Mouse (Mus musculus): ENCODE measurements around the gene P4hb.
A peak's percentile ranks its signal among the peaks of the same experiment; 100 is the strongest.
"Not testable (repeated sequence)": the region's sequence is repeated elsewhere in the genome, so short reads cannot be mapped to it uniquely, and the experiment has no call there.

Gene P4hb

DNA sequence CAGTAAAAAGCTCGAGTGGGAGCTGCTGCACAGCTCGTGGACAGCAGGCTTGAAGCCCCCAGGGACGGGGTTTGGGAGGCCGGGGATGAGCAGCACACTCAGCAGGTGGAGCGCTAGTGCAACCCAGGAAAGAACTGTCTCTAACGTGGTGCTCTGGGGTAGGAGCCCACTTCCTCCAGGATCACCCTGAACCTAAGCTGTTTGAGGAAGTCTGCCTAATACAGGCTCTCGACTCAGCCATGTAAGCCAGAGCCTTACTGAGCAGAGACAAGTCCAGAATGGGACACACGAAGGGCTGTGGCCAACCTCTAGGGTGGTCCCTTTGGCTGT is 34.1 kb downstream of the P4hb start:
- no peak for DNase-seq (ENCODE audit: low spot score)

DNA sequence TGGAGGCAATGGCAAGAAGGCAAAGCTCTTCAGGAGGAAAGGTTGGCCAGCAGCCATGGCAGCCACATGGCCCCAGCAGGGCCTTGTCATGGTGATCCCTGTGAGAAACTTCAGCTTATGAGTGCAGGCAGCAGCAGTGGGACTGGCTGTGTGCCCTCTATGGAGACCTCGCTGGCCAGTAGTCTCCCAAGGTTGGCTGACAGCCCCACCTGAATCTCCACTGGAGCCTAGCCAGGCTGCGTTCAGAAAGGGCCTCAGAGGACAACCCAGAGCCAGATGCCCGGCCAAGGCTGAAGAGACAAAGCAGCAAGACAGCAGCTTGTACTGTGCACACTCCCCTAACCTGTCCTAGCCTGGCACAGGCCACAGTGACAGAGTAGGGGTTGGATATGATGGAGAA is 34.6 kb downstream of the P4hb start:
- no peak for DNase-seq (ENCODE audit: low spot score)

DNA sequence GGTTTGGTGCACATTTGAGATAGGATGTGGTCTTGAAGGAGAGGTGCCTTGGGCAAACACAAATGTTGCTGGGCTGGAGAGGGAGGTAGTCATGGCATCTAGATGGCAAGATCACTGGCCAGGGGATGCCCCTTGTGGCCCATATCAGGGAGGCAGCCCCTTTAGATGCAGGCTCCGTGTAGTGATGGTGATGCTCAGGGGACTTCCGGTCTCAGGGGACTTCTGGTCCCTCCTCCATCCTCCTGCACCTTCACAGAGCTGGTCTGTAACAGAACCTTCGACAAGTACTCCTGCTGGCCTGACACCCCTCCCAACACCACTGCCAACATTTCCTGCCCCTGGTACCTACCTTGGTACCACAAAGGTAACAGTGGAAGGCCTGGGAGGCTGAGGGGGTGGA is 37.2 kb downstream of the P4hb start:
- no peak for DNase-seq (ENCODE audit: low spot score)

DNA sequence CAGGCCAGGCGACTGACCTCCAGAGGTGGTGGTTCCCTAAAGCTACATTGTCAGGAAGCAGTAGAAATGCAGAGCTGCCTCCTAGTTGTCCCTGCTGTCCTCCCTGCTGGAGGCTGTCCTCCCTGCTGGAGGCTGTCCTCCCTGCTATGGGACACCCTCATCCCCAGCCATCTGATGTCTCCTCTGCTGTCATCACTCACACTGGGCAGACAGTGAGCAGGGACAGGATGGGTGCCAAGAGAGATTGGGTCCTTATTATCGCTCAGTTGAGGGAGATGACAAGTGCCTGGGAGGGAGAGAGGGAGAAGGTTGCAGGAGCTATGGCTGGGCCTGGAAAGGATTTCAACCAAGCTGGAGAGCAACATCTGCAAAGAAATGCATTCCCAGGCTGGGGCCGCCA is 37.9 kb downstream of the P4hb start:
- DNase-seq (ENCODE audit: low spot score): no peak

DNA sequence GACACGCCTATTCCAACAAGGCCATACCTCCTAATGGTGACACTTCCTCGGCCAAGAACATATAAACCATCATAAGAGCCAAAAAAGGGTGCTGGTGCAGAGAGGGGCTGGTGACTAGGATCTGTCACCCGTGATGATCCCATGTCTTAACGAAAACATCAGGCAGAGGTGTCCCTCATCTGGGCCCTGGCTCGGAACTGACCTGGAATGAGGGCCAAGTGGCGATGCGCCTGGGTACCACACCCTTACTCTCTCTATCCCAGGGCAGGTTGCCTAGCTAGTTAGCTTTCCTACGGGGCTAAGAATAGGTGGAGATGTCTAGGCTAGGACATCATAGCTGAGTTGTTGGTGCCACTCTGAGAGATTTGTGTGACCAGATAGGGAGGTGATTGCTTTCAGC is 39.0 kb downstream of the P4hb start:
- no peak for DNase-seq (ENCODE audit: low spot score)

DNA sequence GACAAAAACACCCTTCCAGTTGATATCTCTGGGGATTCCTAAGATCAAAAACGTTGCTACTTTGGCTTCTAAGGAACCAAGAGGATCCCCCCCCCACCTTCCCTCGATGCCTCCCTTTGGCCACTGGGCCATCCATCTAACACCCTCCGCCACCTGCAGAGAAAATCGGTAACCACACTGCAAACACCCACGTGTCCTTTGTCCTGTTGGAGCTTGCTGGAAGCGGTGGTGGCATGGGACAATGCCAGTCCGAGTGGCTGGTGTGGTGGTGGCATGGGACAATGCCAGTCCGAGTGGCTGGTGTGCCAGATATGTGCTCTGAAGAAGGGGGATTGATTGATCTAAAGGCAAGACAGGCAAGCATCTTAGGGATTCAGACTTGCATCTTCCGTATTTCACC is 41.4 kb downstream of the P4hb start:
- no peak for DNase-seq (ENCODE audit: low spot score)

DNA sequence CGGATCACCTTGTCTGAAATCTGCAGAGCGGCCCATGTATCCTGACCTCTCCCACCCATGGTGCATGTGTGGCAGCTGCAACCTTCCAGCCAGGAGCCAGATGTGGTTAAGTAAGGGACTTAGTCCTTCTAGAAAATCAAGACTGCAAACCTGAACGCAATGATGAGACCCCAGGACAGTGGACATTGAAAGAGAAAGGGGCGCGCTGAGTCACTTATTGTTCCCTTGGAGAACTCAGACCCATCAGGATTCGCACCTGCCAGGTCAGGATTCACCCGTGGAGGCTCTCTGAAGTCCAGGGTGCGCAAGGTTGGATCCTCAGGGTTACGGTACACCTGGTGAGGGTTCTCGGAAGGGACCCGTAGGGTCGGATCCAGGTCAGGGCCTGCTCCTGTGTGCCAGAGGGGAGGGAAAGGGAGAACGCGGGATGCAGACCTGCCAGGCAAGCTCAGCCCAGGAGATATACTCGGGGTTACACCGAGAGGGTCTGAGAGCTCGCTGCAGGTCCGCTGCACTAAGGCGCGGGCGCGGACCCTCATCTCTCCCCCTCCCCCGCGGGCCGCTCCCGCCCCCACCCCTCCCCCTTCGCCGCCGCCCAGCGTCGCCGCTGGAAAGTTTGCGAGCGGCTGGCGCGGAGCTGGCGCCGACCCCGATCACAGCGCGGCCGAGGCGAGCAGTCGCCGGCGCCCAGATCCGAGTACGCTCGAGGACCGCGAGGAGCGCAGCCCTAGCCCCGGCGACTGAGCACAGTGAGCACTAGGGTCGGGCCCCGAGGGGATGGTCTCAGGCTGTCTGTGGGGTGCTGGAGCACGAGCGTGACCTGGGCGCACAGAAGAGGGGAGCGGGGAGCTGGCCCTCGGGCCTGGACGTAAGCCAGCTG is 42.7 kb downstream of the P4hb start, which contains the start of gene Gcgr:
TSS of gene Gcgr (plus strand) at position 615 of the 880 bp plus-strand sequence.
- no peak for DNase-seq (ENCODE audit: low spot score)

DNA sequence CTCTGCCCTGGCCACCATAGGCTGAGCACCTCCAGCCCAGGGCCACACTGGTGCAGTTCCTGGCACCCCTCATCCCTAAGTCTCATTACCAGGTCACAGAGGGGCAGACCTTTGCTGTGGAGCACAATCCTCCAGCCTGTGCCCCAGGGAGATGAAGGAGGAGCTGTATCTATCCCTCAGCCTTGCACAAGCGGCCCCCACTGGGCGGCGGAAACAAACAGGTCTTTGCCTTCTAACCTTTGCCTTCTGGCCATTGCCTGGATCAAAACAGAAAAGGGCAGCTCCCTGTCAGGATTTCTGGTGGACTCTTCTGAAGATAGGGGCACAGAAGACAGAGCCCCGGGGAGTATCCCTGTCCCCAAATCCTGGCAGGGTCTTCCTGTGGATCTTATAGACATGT is 44.1 kb downstream of the P4hb start:
- no peak for DNase-seq (ENCODE audit: low spot score)

DNA sequence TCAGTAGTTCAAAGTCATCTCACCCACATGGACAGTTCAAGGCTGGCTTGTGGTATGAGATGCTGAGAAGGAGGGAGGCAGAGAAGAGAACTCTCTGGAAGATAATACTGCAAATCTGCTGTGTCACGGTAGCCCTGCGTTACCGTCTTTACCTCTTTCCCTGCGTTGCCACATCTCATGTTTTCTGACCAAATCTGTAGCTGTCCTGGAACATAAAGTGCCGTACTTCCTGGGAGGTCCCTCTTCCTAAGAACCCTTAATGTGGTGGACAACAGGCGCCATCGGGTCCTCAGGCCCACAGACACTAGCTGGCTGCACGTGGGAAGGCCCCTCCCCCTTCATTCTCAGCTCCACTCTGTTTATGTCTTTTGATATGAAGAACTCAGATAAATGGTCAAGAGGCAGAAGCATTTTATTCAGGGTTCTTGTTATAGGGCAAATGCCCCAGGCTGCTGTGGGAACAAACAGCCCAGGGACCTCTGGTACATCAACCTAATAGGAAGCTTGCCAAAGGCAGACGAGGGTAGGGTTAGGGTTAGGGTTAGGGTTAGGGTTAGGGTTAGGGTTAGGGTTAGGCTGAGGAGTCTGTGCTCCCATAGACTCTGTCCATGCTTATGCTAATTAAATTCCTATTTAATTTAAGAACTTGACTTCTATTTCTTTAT is 45.2 kb downstream of the P4hb start:
- no peak for DNase-seq (ENCODE audit: low spot score)

DNA sequence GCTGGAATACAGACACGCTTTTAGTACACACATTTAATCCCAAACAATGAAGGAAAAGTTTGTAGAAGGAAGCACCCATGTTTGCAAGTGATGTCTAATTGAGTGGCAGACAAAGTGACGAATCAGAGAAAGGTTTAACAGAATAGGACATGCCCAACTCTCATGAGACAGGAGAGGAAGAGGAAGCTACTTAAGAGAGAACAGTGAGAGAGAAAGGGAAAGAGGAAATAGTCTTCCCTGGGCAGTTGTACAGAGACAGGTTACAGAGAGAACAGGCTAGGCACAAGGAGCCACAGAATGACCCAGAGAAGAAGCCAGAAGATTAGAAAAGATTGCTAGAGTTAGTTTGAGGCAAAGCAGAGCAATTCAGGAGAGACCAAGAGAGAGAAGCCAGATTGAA is 47.1 kb downstream of the P4hb start:
- DNase-seq (ENCODE audit: low spot score): no peak

DNA sequence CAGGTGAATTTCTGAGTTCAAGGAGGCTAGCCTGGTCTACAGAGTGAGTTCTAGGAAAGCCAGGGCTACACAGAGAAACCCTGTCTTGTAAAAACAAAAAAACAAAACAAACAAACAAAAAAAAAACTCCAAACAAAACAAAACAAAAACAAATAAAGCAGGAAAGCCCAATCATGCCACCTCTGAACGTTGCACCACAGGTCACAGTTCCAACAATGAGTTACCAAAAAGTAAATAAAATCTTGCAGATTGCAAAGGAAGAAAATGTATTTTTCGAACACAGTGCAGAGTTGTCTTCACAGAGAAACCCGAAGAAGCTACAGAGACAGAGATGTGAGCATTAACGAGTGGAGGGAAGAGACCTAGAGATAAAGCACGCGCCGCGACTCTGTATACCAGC is 50.5 kb downstream of the P4hb start:
- no peak for DNase-seq (ENCODE audit: low spot score)

DNA sequence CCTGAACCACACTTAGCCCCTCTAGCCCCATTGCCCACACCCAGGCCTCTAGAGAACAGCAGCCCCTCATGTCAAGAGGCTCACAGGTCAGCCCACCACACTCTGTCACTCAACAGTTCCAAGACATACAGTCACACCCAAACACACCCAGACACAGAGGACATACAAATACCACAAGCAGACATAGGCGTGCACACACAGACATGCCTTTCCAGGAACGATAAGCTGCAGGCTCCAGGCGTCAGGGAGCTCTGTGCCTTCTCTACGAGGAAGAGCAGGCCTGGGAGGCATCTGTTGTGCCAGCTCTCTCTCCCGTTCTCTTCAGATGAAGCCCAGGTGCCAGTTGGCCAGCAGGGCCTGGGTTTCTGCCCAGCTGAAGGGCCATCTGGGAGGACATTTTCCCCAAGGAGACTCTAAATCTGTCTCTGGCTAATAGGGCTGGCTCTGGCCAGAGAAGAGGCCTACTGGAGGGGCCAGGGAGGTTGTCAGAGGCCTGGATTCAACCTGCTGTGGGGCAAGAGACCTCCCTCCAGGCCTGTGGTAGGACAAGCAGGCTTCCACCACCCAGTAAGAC is 52.0 kb downstream of the P4hb start:
- no peak for DNase-seq (ENCODE audit: low spot score)

DNA sequence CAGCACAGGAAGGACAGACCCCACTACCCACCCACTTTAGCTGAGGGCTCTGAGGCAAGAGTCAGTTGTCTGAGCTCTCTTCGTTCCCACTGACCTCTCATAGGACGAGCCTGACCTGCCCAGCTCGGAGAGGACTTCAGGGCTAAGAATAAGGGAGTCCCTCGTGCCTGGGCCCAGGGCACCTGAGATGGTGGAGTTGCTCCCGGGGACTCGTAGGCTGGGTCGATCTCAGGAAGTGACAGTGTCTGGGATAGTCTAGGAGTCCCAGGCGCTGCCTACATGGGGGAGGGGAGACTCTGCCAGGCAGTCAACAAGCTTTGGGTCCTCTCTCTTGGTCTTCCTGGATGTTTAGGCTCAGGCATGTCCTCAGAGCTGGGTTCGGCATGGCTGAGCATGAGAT is 52.6 kb downstream of the P4hb start:
- no peak for DNase-seq (ENCODE audit: low spot score)

DNA sequence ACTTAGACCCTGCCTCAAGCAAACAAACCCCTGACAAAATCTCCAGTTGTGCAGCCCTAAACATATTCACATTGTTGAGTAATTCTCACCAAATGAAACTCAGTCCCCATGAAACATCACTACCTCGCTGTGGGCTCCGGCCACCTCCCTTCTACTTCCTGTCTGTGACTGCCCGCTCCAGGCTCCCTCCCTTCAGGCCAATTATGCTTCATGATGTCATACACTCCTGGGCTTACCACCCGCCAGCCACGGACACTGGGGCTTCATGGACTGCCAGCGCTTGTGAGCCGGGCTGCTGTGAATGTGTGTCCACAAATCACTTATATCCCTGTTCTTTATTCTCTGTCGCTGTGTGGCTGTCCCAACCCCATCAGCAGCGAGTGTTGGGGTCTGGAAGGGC is 53.3 kb downstream of the P4hb start:
- DNase-seq (ENCODE audit: low spot score): no peak

DNA sequence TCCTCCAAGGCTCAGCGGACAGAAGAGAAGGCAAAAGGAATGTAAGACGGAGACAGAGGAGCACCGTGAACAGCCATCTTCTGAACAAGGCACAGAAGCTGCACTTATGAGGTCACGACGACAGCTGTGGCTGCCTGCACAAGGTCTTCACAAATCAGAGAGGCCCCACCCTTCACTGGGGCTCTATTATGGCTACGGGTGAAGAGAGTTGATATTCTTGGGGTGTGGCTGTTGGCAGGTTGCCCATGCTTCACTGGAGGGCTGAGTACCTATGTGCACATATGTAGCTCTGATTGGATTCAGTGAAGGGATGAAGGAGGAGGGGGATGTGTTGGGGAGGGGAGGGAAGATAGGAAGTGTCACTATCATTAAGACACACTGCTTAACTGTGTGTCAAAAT is 54.5 kb downstream of the P4hb start:
- DNase-seq (ENCODE audit: low spot score): no peak

DNA sequence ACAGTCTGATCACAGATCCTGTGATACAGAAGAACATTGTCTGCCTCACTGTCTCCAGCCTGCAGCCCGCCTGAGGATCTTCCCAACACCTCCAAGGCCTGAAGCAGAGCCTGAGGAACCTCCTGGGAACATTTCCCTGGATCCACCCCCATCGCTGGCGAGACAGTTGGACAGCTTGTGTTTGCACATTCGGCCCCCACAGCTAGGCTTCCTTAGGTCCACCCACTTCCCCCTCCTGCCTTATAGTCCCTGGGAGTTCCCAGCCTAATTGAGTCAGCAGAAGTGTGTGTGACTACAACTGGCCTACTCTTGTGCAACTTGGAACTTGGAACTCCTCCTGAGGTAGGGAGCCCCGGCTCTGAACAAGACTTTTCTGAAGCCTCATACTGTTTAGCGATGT is 55.0 kb downstream of the P4hb start:
- peak; percentile 63 for DNase-seq (ENCODE audit: low spot score)

DNA sequence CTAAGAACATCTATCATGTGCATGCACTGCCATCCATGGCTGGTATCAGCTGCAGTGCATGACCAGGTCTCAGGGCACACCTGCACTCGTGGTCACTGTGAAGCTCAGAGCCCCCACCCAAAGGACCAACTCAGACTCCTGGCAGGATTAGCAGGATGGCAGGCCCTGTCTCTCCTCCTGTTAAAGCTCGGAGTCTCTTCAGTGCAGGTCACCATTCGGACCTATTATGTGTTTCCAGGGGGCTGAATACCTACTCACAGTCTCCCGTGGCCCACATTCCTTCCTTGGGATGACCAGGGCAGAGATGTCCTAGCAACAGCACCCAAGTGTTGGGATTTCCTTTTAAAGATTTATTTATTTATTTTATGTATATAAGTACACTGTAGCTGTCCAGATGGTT is 55.9 kb downstream of the P4hb start:
- DNase-seq (ENCODE audit: low spot score): no peak

DNA sequence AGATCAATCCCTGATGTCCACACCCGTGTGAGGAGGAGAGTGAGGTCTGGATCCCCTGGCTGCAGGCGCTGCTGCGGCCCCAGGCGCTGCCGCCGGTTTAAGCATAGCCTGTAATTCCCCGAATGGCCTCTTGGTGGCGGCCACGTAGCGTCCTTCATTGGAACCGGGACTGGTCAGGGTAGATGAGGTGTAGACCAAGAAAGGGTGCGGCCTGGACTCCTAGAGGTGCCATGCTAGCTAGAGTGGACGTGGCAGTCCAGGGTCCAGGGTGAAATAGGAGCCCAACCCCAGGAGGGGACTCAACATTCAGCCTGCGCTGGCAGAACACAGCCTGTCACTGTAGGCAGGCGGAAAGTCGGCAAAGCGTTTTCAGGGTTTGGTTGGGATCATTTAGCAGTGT is 57.4 kb downstream of the P4hb start:
- peak; percentile 42 for DNase-seq (ENCODE audit: low spot score)

DNA sequence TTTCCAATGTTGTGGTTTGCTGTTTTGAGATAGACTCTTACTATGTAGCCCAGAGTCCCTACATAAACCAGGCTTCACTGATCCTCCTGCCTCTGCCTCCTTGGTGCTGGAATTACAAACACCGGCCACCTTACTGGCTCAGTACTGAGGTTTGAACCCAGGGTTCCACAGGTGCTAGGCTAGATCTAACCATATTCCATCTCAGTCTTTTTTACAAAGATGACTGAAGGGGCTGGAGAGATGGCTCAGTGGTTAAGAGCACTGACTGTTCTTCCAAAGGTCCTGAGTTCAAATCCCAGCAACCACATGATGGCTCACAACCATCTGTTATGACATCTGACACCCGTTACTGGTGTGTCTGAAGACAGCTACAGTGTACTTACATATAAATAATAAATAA is 58.8 kb downstream of the P4hb start:
- not testable (repeated sequence) for DNase-seq (ENCODE audit: low spot score)

DNA sequence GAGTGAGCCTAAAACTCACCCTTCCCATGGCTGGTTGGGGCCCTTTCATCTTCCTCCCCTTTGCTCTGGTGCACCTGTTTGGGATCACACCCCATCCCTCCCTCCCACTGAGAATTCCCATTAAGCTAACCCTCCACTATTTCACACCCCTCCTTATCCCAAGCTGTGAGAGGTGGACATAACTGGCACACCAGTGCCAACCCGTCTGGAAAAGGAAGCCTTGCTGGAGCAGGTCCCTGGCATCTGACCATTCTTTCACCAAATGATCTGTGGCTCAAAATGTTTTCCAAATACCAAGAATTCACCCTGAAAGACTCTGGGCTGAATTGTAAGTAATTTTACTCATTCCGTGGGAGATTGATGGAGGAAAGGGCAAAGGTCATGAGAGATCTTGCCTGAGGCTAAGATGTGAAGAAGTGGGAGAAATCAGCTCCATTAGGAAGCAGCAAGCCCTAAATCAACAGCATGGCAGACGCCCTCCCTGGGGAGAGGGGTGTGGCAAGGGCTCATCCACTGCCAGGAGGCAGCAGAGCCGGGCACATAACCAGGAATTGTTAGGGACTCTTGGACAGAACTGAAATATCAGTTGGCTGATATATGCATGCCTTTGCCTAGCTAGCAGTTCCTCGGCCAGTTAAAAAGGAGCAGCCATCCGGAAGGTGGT is 60.1 kb downstream of the P4hb start:
- no peak for DNase-seq (ENCODE audit: low spot score)

DNA sequence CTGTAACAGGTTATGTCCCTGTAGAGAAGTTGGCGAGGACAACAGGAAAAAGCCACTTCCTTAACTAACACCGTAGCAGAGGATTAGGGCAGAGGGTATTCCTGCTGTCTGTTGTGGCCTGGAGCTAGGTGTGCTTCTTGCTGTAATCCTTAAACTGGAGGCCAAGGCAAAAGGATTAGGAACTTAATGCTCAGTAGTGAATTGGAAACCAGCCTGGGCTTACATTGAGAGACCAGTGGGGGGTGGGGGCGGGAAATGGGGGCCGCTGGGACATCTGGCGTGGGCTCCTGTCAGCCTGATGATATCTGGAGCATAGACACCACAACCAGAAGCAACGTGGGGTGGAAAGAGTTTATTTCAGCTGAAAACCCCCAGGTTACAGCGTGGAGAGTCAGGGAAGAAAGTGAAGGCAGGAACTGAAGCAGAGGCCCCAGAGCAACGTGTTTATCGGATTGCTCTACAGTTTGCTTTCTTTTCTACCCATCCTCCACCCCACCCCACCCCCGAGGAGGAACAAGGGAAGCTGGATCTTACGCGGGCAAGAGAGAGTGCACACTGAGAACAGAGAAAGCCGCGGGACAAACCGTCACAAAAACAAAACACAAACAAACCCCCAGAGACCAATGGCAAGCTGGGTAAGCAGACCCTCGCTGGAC is 62.5 kb downstream of the P4hb start:
- no peak for DNase-seq (ENCODE audit: low spot score)

Data from left cerebral cortex, adult 11 months (tissue).